Mouse (Mus musculus): ENCODE measurements around the gene Lypd6b.

Gene Lypd6b

GRCm38 (mm10) chr2:49771172-49771571 is 16.3 kb upstream of the Lypd6b start:
- no peak for DNase-seq

GRCm38 (mm10) chr2:49773194-49773931 is 14.1 kb upstream of the Lypd6b start:
- no peak for DNase-seq

- no peak for DNase-seq
Measured at GRCm38 (mm10) chr2:49774180-49774579, 13.3 kb upstream of the Lypd6b start.

- no peak for DNase-seq
Measured at GRCm38 (mm10) chr2:49775187-49775586, 12.3 kb upstream of the Lypd6b start.

- DNase-seq, result no peak
Measured at GRCm38 (mm10) chr2:49775735-49776134, 11.8 kb upstream of the Lypd6b start.

GRCm38 (mm10) chr2:49776407-49776806 is 11.1 kb upstream of the Lypd6b start:
- no peak for DNase-seq

- DNase-seq, result no peak
Measured at GRCm38 (mm10) chr2:49788051-49788418, 547 bp downstream of the Lypd6b start.

GRCm38 (mm10) chr2:49788643-49789042 is 1.2 kb downstream of the Lypd6b start:
- DNase-seq, result no peak

- no peak for DNase-seq
Measured at GRCm38 (mm10) chr2:49789078-49789477, 1.6 kb downstream of the Lypd6b start.

- DNase-seq, result no peak
Measured at GRCm38 (mm10) chr2:49789504-49789903, 2.0 kb downstream of the Lypd6b start.

- no peak for DNase-seq
Measured at GRCm38 (mm10) chr2:49797444-49798143, 10.1 kb downstream of the Lypd6b start.

- DNase-seq, result no peak
Measured at GRCm38 (mm10) chr2:49804448-49804847, 17.0 kb downstream of the Lypd6b start.

GRCm38 (mm10) chr2:49805736-49806371 is 18.4 kb downstream of the Lypd6b start:
- no peak for DNase-seq

- DNase-seq, result no peak
Measured at GRCm38 (mm10) chr2:49809496-49809895, 22.0 kb downstream of the Lypd6b start.

GRCm38 (mm10) chr2:49811420-49811819 is 23.9 kb downstream of the Lypd6b start:
- no peak for DNase-seq

GRCm38 (mm10) chr2:49811871-49812363 is 24.4 kb downstream of the Lypd6b start:
- peak; percentile 31 for DNase-seq

GRCm38 (mm10) chr2:49813151-49813550 is 25.7 kb downstream of the Lypd6b start:
- DNase-seq, result no peak

- no peak for DNase-seq
Measured at GRCm38 (mm10) chr2:49814011-49814410, 26.5 kb downstream of the Lypd6b start.

GRCm38 (mm10) chr2:49815696-49816320 is 28.3 kb downstream of the Lypd6b start:
- no peak for DNase-seq

- DNase-seq, result no peak
Measured at GRCm38 (mm10) chr2:49816549-49816948, 29.1 kb downstream of the Lypd6b start.

- DNase-seq, result no peak
Measured at GRCm38 (mm10) chr2:49817151-49817550, 29.7 kb downstream of the Lypd6b start.

- DNase-seq, result no peak
Measured at GRCm38 (mm10) chr2:49818126-49818525, 30.6 kb downstream of the Lypd6b start.

GRCm38 (mm10) chr2:49822312-49822711 is 34.8 kb downstream of the Lypd6b start:
- DNase-seq, result no peak
